In genomic region chr2:84886821-84887281, GRCm38 (mm10) we compare ENCODE assay signal across 8 mouse cellular contexts. TPM values are rescaled to one million over a fixed set of nuclear protein-coding genes. Genes with fewer than 3 reads are reported as not detected.
DNase-seq lines count a peak whose midpoint lies in the region; ATAC-seq and TF ChIP-seq lines count a peak whose summit lies in the region.
"Had no signal": no experiment of that assay in that cellular context is flagged by ENCODE, and none has a peak within 500 bp of the region (broad histone marks: within the 10 kb centered on the region; RNA-seq: fewer than 3 reads in every experiment).

No protein-coding gene starts in this region.

- H3K4me3 ChIP-seq in embryonic facial prominence, embryonic 13.5 days: peak overlapping the region; percentile 66
- H3K4me3 ChIP-seq in hindbrain, embryonic 12.5 days: peak overlapping the region; percentile 64
- H3K4me3 ChIP-seq in liver, postnatal 0 days (ENCODE audit: low read depth, low read length): peak overlapping the region; percentile 42

- peaks cover 96% of the 10 kb centered on the region for H3K27me3 ChIP-seq in embryonic facial prominence, embryonic 13.5 days
- H3K27me3 ChIP-seq in hindbrain, embryonic 12.5 days: peaks cover 88% of the 10 kb centered on the region
- H3K27me3 ChIP-seq in liver, postnatal 0 days (ENCODE audit: insufficient read depth, low read length): peaks cover 78% of the 10 kb centered on the region

- WGBS in embryonic facial prominence, embryonic 13.5 days: under 1% methylated on average over 23 of the region's 39 CpGs
- 0% methylated on average over 39 of the region's 39 CpGs for WGBS in hindbrain, embryonic 12.5 days
- WGBS in liver, postnatal 0 days (ENCODE audit: insufficient replicate concordance): 1% methylated on average over 25 of the region's 39 CpGs

- H3K4me2 ChIP-seq in embryonic facial prominence, embryonic 13.5 days: peak overlapping the region; percentile 82
- peak overlapping the region; percentile 81 for H3K4me2 ChIP-seq in hindbrain, embryonic 12.5 days (replicated peaks)
- H3K4me2 ChIP-seq in liver, postnatal 0 days (ENCODE audit: low read depth, low read length): peak overlapping the region; percentile 74

- H3K4me1 ChIP-seq in embryonic facial prominence, embryonic 13.5 days: peaks cover 50% of the 10 kb centered on the region
- peaks cover 42% of the 10 kb centered on the region for H3K4me1 ChIP-seq in hindbrain, embryonic 12.5 days
- peaks cover 34% of the 10 kb centered on the region for H3K4me1 ChIP-seq in liver, postnatal 0 days (ENCODE audit: insufficient read depth)

- no peaks in the 10 kb centered on the region for H3K9me3 ChIP-seq in embryonic facial prominence, embryonic 13.5 days
- no peaks in the 10 kb centered on the region for H3K9me3 ChIP-seq in hindbrain, embryonic 12.5 days (replicated peaks)
- no peaks in the 10 kb centered on the region for H3K9me3 ChIP-seq in liver, postnatal 0 days (ENCODE audit: low read length)

- DNase-seq in spleen, adult 12 weeks (ENCODE audit: low spot score): peak; percentile 1
- DNase-seq in spleen, postnatal 14 days (ENCODE audit: low spot score in 2 of 2): no peak
- peak; percentile 41 for DNase-seq in liver, postnatal 0 days
- peak; percentile 84 for DNase-seq in retina, postnatal 1 day

- no peak for TF ChIP-seq CTCF in liver, postnatal 0 days (IDR thresholded peaks at IDR 0.05; ENCODE audit: low read depth)

- no peak for TF ChIP-seq EP300 in liver, postnatal 0 days (IDR thresholded peaks at IDR 0.05; ENCODE audit: low read depth)

- H3K9ac ChIP-seq in embryonic facial prominence, embryonic 13.5 days: peak overlapping the region; percentile 65
- H3K9ac ChIP-seq in hindbrain, embryonic 12.5 days: peak overlapping the region; percentile 69
- no peak overlapping the region; the same call in 1 of the 2 replicates for H3K9ac ChIP-seq in liver, postnatal 0 days (replicated peaks)

- H3K36me3 ChIP-seq in embryonic facial prominence, embryonic 13.5 days: no peaks in the 10 kb centered on the region
- H3K36me3 ChIP-seq in hindbrain, embryonic 12.5 days: no peaks in the 10 kb centered on the region
- H3K36me3 ChIP-seq in liver, postnatal 0 days (replicated peaks; ENCODE audit: insufficient read depth, low read length): no peaks in the 10 kb centered on the region

- no peak overlapping the region for H3K27ac ChIP-seq in embryonic facial prominence, embryonic 13.5 days
- H3K27ac ChIP-seq in hindbrain, embryonic 12.5 days: no peak overlapping the region
- no peak overlapping the region for H3K27ac ChIP-seq in liver, postnatal 0 days (ENCODE audit: low read depth)

- 0 out of 2 replicates have a peak, but pooled peaks have one; percentile 29 for ATAC-seq in embryonic facial prominence, embryonic 13.5 days (ENCODE audit: insufficient number of reproducible peaks, insufficient read depth, low FRiP score, low TSS enrichment, low read depth)
- ATAC-seq in hindbrain, embryonic 12.5 days (ENCODE audit: low FRiP score): peak; percentile 60
- ATAC-seq in liver, postnatal 0 days: no peak
- no peak for ATAC-seq in monocyte, adult 5-6 weeks (replicated peaks; ENCODE audit: insufficient number of reproducible peaks, low FRiP score, low TSS enrichment, poor library complexity, severe bottlenecking)

RNA-seq across cellular contexts. Expression of gene Rtn4rl2, which starts 0.3 kb away (rescaled TPM):
- polyA plus RNA-seq in embryonic facial prominence, embryonic 13.5 days (2015; fragmentation: Nextera tagmentation; extraction: Ambion mirVana): 1.0 and 1.3 TPM in 2 replicates
- 5.2 and 6.4 TPM in 2 replicates for polyA plus RNA-seq in hindbrain, embryonic 12.5 days (2016; fragmentation: Nextera tagmentation; extraction: Ambion mirVana)
- 0.14 and 0.31 TPM in 2 replicates for polyA plus RNA-seq in liver, postnatal 0 days (2015; fragmentation: Nextera tagmentation; extraction: Ambion mirVana)
- not detected in 3 replicates for total RNA-seq in monocyte, adult 5-6 weeks (2017)
- total RNA-seq: neutrophil, adult 5-6 weeks had no signal

RNA-seq across cellular contexts. Expression of gene Slc43a1, which starts 48.2 kb away (rescaled TPM):
- polyA plus RNA-seq in embryonic facial prominence, embryonic 13.5 days (2015; fragmentation: Nextera tagmentation; extraction: Ambion mirVana): 16.5 and 17.0 TPM in 2 replicates
- polyA plus RNA-seq in hindbrain, embryonic 12.5 days (2016; fragmentation: Nextera tagmentation; extraction: Ambion mirVana): 9.1 and 12.0 TPM in 2 replicates
- 67.8 and 74.2 TPM in 2 replicates for polyA plus RNA-seq in liver, postnatal 0 days (2015; fragmentation: Nextera tagmentation; extraction: Ambion mirVana)
- total RNA-seq in monocyte, adult 5-6 weeks (2017): 0.29 to 0.32 TPM in 2 of 3 replicates, not detected in the other

RNA-seq across cellular contexts. Expression of gene Slc43a3, which starts 49.5 kb away (rescaled TPM):
- polyA plus RNA-seq in embryonic facial prominence, embryonic 13.5 days (2015; fragmentation: Nextera tagmentation; extraction: Ambion mirVana): 32.7 and 33.0 TPM in 2 replicates
- polyA plus RNA-seq in hindbrain, embryonic 12.5 days (2016; fragmentation: Nextera tagmentation; extraction: Ambion mirVana): 20.7 and 21.2 TPM in 2 replicates
- 45.5 and 48.5 TPM in 2 replicates for polyA plus RNA-seq in liver, postnatal 0 days (2015; fragmentation: Nextera tagmentation; extraction: Ambion mirVana)
- total RNA-seq in monocyte, adult 5-6 weeks (2017): 4.1 to 5.3 TPM (median 4.8 TPM) in 3 replicates

Comparison
In these comparisons a context has a peak if more than half of its experiments do, and no peak if none do; other contexts are left out.
1. DNase-seq: peak in spleen, adult 12 weeks (single experiment), liver, postnatal 0 days (single experiment) and retina, postnatal 1 day (single experiment); none in spleen, postnatal 14 days (0 of 2).
2. ATAC-seq: peak in embryonic facial prominence, embryonic 13.5 days (single experiment) and hindbrain, embryonic 12.5 days (single experiment); none in liver, postnatal 0 days (single experiment) and monocyte, adult 5-6 weeks (single experiment).
3. Peak in every context shown above with its lines, with median percentiles within 50 percentile points of each other: H3K4me2 ChIP-seq and H3K4me3 ChIP-seq.